Mouse (Mus musculus) layer of hippocampus, postnatal 36 days (tissue): ENCODE measurements around the gene Gigyf2. TPM values are rescaled to one million over a fixed set of nuclear protein-coding genes. Genes with fewer than 3 reads are reported as not detected.
"Not testable (repeated sequence)": the region's sequence is repeated elsewhere in the genome, so short reads cannot be mapped to it uniquely, and the experiment has no call there.

Source experiments
- DNase-seq, 2 experiments: peaks; one replicate each; pipeline ENCODE4 v3.0.0; 2022
- total RNA-seq, 2 experiments: library from RNA; stranded (reverse); gene quantifications; 2 replicates each; pipeline ENCODE4 v1.2.3; 2021

Gene Gigyf2
- total RNA-seq, 2 experiments from 2014 or later = 121 to 130 TPM

DNA sequence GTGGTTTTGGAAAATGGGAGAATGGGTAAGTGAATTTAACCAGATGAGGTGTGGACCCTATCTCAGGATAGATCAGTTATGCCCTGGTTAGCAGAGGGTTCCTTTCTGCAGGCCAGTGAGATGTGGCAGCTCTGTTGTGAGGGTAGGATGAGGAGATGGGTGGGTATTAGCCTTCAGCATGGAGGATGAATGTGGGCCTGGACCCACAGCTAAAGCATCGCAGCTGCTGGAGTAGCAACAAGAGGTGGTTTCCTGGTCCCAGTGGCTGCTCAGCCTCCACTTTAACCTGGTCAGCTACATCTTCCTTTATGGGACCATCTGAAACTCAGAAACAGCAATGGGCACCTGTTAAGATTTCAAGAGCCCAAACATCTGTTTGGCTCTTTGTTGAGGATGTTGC is 129.6 kb downstream of the Gigyf2 start:
- no peak for DNase-seq

DNA sequence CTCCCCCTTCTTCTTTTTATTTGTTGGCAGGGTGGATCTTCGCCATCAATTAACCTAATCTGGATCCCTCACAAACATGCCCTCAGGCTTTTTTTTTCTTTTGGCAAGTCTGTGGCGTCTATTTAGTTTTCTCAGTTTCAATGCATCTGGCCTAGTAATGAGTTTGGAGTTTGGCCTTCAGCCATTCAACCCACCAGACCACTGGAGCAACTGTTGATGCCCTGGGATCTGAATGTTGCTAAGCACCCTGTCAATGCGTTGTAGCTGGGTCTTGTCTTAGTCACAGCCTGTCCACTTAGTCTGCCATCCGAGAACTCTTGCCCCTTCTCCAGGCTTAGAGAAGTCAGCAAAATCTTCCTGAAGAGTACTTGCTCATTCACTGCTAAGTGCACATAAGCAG is 131.2 kb downstream of the Gigyf2 start:
- DNase-seq = no peak

DNA sequence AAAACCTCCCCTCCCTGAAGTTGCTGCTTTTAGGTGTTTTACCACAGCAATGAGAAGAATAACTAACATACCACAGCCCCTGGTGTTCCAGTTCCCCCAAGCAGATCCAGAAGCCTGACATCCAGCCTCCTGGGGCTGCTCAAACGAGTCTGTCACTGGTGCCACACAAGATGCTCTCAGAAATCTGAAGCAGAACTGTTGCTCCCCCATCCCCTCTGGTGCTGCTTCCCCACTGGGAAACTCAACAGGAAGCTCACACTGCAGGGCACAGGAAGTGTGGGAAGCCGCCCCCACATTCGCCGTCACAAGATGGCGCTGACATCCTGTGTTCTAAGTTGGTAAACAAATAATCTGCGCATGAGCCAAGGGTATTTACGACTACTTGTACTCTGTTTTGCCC is 133.1 kb downstream of the Gigyf2 start:
- DNase-seq = not testable (repeated sequence)

DNA sequence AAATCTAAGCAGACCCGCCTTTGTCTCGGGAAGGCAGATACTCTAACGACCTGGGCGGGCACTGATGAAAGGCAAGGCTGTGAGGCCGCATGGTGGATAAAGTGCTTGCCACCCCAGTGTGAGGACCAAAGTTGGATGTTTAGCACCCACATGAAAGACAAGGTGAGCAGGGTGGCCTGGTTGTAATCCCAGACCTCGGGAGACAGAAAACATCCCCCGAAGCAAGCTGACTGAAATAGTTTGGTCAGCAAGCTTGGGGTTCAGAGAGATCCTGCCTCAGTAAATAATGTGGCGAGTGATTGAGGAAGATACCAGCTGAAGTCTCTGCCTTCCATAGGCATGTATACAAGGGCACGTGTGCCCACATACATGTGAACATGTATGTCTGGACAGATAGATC is 140.7 kb downstream of the Gigyf2 start:
- no peak for DNase-seq

DNA sequence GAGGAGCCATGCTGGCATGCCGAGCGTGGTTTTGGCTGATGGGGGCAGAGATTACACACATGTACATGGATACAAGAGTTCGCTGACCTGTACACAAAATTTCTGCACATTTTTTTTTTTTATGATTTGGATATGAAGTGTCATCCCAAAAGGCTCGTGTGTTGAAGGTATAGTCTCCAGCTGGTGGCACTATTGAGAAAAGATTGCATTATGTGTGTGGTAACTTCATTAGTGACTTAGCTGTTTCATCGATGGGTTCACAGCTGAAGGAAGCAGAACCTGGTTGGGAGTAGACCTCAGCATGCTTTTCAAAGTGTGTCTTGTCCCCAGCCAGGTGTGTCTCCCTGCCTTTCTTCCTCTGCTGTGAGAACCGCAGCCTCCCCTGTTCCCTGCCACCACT is 141.5 kb downstream of the Gigyf2 start:
- DNase-seq = no peak

- not testable (repeated sequence) for DNase-seq
Measured at GRCm38 (mm10) chr1:87469971-87470370, 143.2 kb downstream of the Gigyf2 start, which contains the start of gene Snorc. Snorc (plus strand) TSS chr1:87470271.

DNA sequence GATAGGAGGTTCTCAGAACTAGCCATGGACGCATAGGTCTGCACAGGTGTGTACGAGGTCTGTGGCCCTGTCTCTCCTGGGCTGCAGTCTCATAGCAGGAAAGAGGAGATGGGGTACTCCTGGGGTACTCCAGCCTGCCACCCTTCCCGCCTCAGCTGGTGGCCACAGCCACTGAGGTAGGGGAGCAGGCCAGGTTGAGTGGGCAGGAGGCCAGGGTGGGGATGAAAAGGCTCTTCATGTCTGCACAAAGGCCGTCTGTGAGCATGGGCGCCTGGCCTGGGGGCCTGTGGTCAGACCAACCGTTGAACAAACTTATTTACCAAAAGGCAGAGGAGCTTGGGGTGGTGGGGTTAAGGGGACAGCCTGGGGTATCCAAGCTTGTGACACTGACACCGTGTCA is 145.1 kb downstream of the Gigyf2 start:
- no peak for DNase-seq

GRCm38 (mm10) chr1:87472576-87472975 is 145.8 kb downstream of the Gigyf2 start:
- DNase-seq = no peak

- peak in 1 of 2 experiments; percentile 49 for DNase-seq
Measured at GRCm38 (mm10) chr1:87475076-87475895, 148.5 kb downstream of the Gigyf2 start.

DNA sequence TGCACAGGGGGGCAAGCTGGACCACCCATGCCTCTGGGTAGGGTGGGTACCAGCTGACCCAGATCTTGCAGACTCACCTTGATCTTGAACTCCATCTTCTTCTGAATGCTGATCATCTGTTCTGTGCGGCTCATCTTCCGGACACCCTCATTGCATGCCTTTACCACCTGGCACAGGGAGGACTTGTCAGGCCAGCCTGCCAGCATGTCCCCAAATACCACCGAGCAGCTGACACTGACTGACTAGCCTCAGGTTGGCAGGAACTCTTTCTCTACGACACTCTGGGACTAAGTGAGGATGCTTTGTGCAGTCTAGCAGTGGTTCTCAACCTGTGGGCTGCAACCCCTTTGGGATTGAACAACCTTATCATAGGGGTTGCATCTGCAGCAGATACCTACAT is 155.7 kb downstream of the Gigyf2 start:
- no peak for DNase-seq

- DNase-seq = peak in 1 of 2 experiments; percentile 36
Measured at GRCm38 (mm10) chr1:87486386-87486785, 159.6 kb downstream of the Gigyf2 start.

GRCm38 (mm10) chr1:87492285-87492684 is 165.5 kb downstream of the Gigyf2 start:
- DNase-seq = no peak

DNA sequence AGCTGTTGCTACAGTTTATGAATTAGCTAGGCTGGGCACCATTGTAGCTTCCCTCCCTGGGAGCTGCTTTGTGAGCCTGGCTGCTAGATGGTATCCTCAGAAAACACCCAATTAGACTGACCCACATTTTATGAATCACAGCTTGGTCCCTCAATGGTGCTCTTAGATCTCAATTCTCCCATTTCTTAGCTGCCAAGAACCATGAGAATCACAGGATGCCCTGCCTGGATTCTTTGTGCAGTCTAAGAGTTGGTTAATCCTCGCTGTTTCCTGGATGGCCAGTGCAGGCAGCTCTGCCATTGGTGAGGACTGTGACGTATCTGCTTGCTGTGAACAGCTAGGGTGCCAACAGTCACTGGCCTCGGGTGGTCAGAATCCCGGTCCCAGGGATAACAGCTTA is 166.7 kb downstream of the Gigyf2 start:
- DNase-seq = no peak

Other genes starting within 250 kb of the Gigyf2 start
- not detected for gene Alppl2, start 237.1 kb upstream of the Gigyf2 start, total RNA-seq
- not detected for gene Alpi, start 225.4 kb upstream of the Gigyf2 start, total RNA-seq
- not detected for gene Akp3, start 202.0 kb upstream of the Gigyf2 start, total RNA-seq
- gene Ecel1, start 170.5 kb upstream of the Gigyf2 start, total RNA-seq = 1 to 10 TPM; 1.3 to 2.4 TPM
- gene Prss56, start 143.7 kb upstream of the Gigyf2 start, total RNA-seq = under 1 TPM in 1 of 2 experiments, not detected in 1; 0.15 TPM
- not detected for gene Chrnd, start 136.4 kb upstream of the Gigyf2 start, total RNA-seq
- gene Chrng, start 122.3 kb upstream of the Gigyf2 start, total RNA-seq = not detected
- gene Eif4e2, start 113.1 kb upstream of the Gigyf2 start, total RNA-seq = 10 to 100 TPM; 58.2 to 60.3 TPM
- 10 to 100 TPM; 17.1 to 17.9 TPM for gene Efhd1, start 62.6 kb upstream of the Gigyf2 start, total RNA-seq
- 1 to 10 TPM in 1 of 2 experiments, under 1 TPM in 1; 0.27 to 3.4 TPM for gene Kcnj13, start 67.7 kb downstream of the Gigyf2 start, total RNA-seq
- not detected for gene Snorc, start 143.3 kb downstream of the Gigyf2 start, total RNA-seq
- under 1 TPM; 0.30 to 0.33 TPM for gene Neu2, start 182.9 kb downstream of the Gigyf2 start, total RNA-seq
- gene Ngef, start 246.9 kb downstream of the Gigyf2 start, total RNA-seq = 10 to 100 TPM; 91.3 to 99.4 TPM